Mouse (Mus musculus): ENCODE data around the gene Hira. TPM values are rescaled to one million over a fixed set of nuclear protein-coding genes. Genes with fewer than 3 reads are reported as not detected.
"Not testable (repeated sequence)": the region's sequence is repeated elsewhere in the genome, so short reads cannot be mapped to it uniquely, and the experiment has no call there.

Gene Hira
- 95.4 and 106 TPM in 2 replicates for total RNA-seq (2017)

GRCm38 (mm10) chr16:18876442-18877308, at the start of gene Hira, which contains the start of gene Mrpl40:
TSS of gene Hira (plus strand) at chr16:18877037.
TSS of gene Mrpl40 (minus strand) at chr16:18876862.
- ATAC-seq (replicated peaks; ENCODE audit: low read depth, poor library complexity, severe bottlenecking): peak; percentile 78

- ATAC-seq (replicated peaks; ENCODE audit: low read depth, poor library complexity, severe bottlenecking): no peak
These were observed 48.2 kb upstream of the Hira start for GRCm38 (mm10) chr16:18828630-18829029.

- ATAC-seq (replicated peaks; ENCODE audit: low read depth, poor library complexity, severe bottlenecking): no peak
These were observed 47.7 kb upstream of the Hira start for GRCm38 (mm10) chr16:18829102-18829501.

GRCm38 (mm10) chr16:18833486-18833885, 43.4 kb upstream of the Hira start:
- no peak for ATAC-seq (replicated peaks; ENCODE audit: low read depth, poor library complexity, severe bottlenecking)

GRCm38 (mm10) chr16:18836073-18836467, 40.8 kb upstream of the Hira start:
- no peak for ATAC-seq (replicated peaks; ENCODE audit: low read depth, poor library complexity, severe bottlenecking)

- ATAC-seq (replicated peaks; ENCODE audit: low read depth, poor library complexity, severe bottlenecking): peak; percentile 97
These were observed 40.2 kb upstream of the Hira start, which contains the start of the genes 2510002D24Rik and Gm28539 for GRCm38 (mm10) chr16:18836468-18837208. TSS of gene 2510002D24Rik (plus strand) at chr16:18836578. TSS of gene Gm28539 (plus strand) at chr16:18836584.

GRCm38 (mm10) chr16:18838346-18838745, 38.5 kb upstream of the Hira start:
- ATAC-seq (replicated peaks; ENCODE audit: low read depth, poor library complexity, severe bottlenecking): no peak

- no peak for ATAC-seq (replicated peaks; ENCODE audit: low read depth, poor library complexity, severe bottlenecking)
These were observed 30.5 kb upstream of the Hira start for GRCm38 (mm10) chr16:18846301-18846820.

- not testable (repeated sequence) for ATAC-seq (replicated peaks; ENCODE audit: low read depth, poor library complexity, severe bottlenecking)
These were observed 27.2 kb upstream of the Hira start for GRCm38 (mm10) chr16:18849521-18850190.

GRCm38 (mm10) chr16:18858551-18858950, 18.3 kb upstream of the Hira start:
- peak; percentile 83 for ATAC-seq (replicated peaks; ENCODE audit: low read depth, poor library complexity, severe bottlenecking)

- ATAC-seq (replicated peaks; ENCODE audit: low read depth, poor library complexity, severe bottlenecking): no peak
These were observed 16.7 kb upstream of the Hira start for GRCm38 (mm10) chr16:18860186-18860585.

GRCm38 (mm10) chr16:18870495-18870894, 6.3 kb upstream of the Hira start:
- ATAC-seq (replicated peaks; ENCODE audit: low read depth, poor library complexity, severe bottlenecking): not testable (repeated sequence)

GRCm38 (mm10) chr16:18876091-18876441, 771 bp upstream of the Hira start:
- 0 out of 2 replicates have a peak, but pooled peaks have one; percentile 0 for ATAC-seq (replicated peaks; ENCODE audit: low read depth, poor library complexity, severe bottlenecking)

- peak; percentile 59 for ATAC-seq (replicated peaks; ENCODE audit: low read depth, poor library complexity, severe bottlenecking)
These were observed 701 bp downstream of the Hira start for GRCm38 (mm10) chr16:18877386-18878090.

- peak; percentile 15; the same call in 1 of the 2 replicates for ATAC-seq (replicated peaks; ENCODE audit: low read depth, poor library complexity, severe bottlenecking)
These were observed 1.4 kb downstream of the Hira start for GRCm38 (mm10) chr16:18878091-18878720.

- no peak for ATAC-seq (replicated peaks; ENCODE audit: low read depth, poor library complexity, severe bottlenecking)
These were observed 7.2 kb downstream of the Hira start for GRCm38 (mm10) chr16:18884044-18884443.

- ATAC-seq (replicated peaks; ENCODE audit: low read depth, poor library complexity, severe bottlenecking): no peak
These were observed 17.1 kb downstream of the Hira start for GRCm38 (mm10) chr16:18893840-18894372.

- ATAC-seq (replicated peaks; ENCODE audit: low read depth, poor library complexity, severe bottlenecking): no peak
These were observed 18.4 kb downstream of the Hira start for GRCm38 (mm10) chr16:18895249-18895648.

- ATAC-seq (replicated peaks; ENCODE audit: low read depth, poor library complexity, severe bottlenecking): no peak
These were observed 19.6 kb downstream of the Hira start for GRCm38 (mm10) chr16:18896429-18896828.

All from common myeloid progenitor, adult 5-6 weeks (primary cell).